Mouse (Mus musculus): Measurements from ENCODE around the gene Apol6.

Gene Apol6

DNA sequence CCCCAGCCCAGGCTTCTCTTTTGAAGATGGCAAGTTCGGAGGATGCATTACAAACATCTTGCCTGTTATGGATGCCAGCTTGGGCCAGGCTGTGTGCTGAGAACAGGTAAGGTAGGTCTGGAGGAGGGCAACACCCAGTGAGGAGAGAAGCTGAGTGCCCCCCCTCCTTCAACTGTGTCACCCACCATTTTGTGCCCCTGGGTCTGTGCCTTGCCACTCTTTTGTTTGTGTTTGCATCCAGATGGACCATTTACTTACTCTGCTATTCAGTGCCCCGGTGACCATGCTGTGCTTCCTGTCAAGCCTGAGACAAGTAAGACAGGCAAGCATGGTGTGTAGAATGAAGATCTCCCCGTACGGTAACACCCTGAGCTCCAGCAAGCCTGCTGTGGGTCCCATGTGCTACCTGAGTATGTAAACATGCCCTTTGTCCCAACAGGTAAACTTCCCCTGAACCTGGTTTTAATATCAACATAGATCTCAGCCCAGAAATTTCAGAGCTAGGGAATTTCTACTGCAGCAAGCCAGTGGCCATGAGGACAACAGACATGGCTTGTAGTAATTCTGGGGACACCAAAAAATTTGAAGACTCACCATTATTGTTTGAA is 28.1 kb downstream of the Apol6 start:
- 52% methylated on average over 4 of the region's 4 CpGs for WGBS

DNA sequence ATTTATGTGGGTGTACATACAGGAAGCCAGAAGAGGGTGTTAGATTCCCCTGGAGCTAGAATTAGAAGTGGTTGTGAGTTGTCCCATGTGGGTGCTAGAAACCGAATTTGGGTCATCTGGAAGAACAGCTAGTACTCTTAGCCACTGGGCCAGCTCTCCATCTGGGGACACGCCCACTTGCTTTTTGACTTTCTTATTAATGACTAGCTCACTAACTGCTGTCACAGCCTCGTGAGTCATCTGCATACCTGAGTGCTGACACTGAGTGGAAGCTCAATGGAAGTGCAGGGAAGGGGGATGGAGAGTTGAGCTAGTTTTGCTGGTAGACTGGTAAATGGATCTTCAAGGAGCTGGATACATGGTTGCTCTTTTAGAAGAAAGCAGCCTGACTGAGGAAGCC is 32.0 kb downstream of the Apol6 start:
- WGBS, result 61% methylated on average over 3 of the region's 3 CpGs

DNA sequence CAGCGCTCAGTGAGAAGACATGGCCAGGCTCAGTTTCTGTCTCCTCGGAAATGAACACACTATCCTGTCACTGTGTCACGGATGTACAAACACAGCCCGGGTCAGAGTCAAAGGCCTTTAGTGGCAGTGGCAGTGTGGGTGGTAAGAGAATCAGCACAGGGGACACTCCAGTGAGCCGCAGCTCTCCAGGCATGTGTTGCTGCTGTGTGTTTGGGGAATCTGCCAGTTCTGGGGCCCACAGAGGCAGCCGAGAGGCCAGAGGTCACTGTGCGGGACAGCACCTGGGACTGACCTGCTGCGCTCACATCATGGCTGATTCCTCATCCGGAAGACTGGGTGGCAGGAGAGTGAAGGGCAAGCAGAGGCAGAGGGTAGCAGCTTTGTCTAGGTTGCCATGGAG is 33.4 kb downstream of the Apol6 start:
- WGBS, result 79% methylated on average over 9 of the region's 9 CpGs

DNA sequence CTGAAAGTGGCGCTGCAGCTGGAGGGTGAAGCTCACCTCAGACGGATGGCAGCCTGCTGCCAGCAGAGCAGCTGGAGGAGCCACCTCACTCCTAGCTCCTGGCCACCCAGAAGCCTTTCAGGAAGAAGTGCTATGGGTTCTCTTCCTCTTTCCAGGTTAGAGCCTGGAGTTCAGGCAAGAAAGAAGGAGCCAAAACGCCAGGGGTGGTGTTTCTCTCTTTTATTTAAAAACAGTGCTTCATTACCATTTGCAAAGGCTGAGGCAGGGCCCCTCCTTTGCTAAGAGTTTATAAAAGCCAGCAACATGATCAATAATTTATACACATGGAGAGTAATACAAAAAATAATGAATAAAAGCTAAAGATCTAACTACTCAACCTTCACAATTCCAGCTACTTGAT is 34.3 kb downstream of the Apol6 start:
- 59% methylated on average over 3 of the region's 3 CpGs for WGBS

DNA sequence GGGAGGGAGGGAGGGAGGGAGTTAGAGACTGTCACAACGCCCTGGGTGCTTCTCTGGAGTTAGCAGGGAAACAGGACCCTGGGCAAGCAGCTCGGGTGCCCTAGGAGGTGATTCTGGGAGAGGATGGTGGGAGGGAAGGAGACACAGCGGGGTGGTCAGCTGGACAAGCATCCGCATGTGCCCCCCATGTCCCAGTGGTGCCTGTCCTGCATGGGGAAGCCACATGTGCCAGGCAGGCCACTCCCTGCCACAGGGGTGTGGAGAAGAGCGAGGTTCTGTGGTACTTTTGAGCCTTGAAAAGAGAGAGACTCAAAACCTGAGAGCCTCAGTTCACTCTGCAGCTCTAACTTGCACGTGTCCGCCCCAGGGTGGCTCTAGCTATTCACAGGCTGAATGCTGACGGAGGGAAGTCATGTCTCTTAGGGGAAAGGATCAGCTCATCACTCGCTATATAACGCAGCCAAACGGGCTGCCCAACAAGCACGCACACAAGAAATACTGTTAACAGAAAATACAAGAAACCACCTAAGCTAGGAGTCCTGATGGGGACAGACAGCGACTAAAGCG is 34.8 kb downstream of the Apol6 start:
- WGBS, result 54% methylated on average over 14 of the region's 14 CpGs

DNA sequence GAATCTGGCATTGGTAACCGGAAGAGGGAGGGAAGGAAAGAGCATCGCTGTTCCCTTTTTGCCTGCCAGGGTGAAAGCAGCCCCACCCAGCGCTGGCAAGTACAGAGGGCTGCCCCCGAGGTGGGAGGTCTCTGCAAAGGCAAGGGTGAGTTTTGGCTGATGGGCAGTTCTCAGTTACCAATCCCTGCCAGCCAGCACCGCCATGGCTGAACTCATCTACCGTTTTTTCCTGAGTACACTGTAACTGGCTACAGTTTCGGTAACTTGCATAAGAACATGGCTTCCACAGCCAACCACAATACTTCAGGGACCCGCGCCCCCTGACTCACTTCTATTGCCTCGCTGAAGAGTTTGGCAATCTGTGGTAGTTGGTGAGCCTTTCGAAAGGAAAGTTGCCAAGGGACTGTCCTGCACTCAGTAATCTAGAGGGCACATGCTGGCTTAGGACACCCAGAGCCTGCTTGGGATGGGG is 35.4 kb downstream of the Apol6 start:
- 44% methylated on average over 11 of the region's 11 CpGs for WGBS

DNA sequence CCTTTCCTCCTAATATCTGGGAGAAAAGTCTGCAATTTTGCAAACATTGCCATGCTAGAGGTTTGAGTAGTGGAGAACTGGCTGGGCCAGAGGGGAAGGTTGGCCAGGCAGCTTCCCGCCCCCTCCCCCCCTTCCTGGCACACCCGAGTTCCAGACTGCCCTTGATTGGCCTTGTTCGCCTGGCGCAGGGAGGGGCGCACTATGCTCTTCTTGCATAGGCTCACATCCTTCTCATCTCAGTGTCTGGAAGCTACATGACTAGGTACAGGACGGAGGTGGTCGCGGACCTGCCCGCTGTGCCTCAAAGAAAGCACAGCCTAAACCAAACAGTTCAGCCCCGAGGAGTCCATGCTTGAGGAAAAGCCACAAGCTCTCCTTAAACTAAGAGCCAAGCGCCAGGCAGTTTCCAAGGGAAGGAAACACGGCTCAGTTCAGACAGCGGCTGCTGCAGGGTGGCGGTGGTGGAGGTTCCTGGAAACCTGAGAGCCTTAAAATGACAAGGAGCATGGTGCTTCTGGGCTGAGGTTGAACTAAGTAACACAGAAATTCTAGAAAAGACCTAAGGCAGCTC is 36.2 kb downstream of the Apol6 start:
- 56% methylated on average over 14 of the region's 14 CpGs for WGBS

DNA sequence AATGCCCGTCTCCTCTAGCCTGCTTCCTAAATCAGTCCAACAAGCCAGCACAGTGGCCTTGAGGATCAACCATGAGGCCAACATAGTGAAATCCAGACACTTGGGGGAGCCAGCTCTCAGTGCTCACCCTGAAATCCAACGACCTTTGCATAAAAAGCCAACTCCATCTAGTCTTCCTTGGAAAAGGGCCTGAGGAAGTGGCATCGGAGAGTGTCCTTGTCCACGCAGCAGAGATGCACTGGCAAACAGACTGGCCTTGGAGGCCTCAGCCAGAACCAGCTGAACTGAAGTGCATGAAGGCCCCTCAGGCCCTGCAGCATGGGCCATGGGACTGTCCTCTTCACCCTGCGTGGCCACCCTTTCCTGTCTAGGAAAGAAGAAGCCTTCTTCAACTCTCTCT is 36.9 kb downstream of the Apol6 start:
- WGBS, result 70% methylated on average over 5 of the region's 5 CpGs

DNA sequence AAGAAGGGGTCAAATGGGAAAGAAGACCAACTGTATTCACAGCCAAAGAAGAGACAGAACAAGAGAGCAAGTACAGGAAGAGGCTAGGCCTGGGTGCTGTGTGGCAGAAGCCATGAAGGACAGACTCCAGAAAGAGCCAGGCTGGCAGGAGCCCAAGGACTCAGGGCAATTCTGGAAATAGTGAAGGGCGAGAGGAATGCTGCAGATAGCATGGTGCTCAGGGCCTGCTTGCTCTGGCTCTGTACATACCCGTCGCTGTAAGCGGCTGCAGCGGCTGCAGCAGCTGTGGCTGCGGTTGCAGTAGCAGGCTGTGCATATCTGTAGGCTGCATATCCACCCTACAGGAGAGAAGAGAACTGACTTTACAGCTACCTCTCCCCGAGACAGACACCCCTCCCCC is 41.3 kb downstream of the Apol6 start:
- 76% methylated on average over 7 of the region's 7 CpGs for WGBS

DNA sequence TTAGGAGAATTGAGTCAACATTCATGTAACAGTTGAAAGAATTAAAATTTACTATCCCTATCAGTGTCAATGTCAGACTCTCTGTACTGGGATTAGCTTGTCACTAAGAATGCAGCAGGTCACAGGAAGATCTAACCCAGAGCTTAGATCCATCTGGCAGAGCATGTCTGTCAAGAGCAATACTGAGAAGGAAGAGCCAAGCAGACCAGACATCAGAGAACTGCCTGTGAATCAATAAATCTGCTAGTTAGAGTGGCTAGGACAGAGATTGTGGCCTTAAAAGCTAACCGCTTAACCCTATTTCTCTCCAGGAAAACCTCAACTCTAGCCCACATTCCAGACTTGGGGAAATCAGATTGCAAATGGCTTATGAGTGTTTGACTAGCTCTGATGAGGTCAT is 42.0 kb downstream of the Apol6 start:
- WGBS, result 100% methylated on average over 1 of the region's 1 CpGs

DNA sequence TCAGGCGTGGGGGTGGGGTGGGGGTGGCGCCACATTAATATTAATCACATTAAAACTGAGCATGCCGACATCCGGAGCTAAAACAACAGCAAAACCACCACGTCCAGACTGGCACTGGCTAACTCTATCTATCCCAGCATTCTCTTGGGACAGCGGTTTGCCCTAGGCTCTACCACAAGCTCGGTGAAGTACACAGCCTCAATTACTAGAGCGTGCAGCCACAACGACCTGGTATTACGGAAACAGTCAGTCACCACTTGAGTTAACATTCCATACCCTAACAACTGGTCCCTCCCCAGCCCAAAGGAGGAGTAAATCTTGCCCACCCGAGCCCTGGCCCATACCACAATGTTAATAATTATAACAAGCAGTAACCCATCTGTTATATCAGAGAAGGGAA is 44.7 kb downstream of the Apol6 start:
- WGBS, result 70% methylated on average over 11 of the region's 11 CpGs

DNA sequence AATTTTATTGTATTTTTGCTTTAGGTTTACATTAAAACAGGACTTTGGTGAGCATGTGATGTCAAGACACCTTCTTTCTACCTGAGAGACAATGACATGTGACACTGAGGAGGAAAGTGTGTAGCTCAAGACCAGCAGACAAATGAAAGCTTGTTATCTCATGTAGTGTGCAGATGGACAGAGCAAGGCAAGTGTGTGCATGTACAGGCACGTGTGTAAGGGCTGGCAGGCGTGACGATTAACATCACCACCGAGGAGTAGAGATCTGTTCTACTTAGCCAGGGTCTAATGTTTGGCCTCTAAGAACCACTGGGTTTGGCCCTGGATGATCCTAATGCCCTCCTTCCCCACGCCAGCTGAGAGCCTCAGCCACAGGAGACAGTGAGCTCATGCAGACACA is 46.0 kb downstream of the Apol6 start:
- 74% methylated on average over 5 of the region's 5 CpGs for WGBS

DNA sequence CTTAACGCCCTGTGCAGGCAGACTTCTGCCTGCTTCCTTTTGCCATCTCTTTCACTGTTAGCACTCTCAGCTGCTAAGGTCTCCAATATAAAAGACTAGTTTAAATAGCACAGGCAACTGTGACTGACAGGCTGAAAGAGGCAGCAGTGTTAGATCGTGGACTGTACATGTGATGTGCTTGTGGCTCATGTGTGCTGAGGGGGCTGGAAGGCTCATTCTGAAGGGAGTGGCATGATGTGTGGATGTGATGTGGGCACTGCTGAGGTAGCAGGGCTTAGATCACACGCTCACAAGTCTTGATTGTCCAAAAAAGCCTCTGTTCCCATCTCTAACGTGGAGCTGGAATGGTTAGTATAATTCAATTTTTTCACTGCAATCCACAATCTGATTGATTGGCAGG is 46.9 kb downstream of the Apol6 start:
- WGBS, result 43% methylated on average over 4 of the region's 4 CpGs

DNA sequence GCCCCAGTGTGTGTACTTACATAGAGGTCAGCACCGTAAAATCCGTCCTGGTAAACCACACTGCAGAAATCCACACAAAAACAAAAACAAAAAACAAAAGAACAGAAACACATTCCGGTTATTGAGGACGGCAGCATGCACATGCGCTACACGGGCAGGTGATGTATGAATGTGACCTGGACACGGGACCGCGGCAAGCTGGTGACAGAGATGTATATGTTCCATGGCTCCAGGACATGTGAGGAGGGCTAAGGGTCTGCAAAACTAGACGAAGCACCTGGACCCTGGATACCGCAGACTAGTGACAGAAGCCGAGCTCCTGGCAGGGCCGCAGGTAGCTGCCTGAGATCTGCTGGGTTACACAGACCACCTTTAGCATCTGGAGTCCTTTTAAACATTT is 49.9 kb downstream of the Apol6 start:
- WGBS, result 94% methylated on average over 13 of the region's 13 CpGs

DNA sequence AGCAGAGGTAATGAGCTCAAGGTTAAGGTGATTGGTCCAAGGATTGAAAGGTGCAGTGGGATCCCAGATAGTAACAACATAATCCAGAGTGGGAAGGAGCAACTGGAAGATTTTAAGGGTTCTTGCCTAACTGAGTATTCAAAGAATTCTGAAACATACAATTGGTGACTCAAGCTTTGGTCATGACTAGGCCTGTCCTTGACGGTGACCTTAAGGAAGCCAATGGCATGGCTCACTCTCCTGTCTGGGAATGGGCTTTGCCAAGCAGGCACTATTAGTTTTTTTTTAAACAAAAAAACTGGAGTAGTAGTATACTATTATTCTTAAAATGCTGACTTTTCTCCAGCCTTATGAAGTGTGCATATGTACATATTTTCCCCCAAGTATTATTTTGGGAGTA is 50.7 kb downstream of the Apol6 start:
- 89% methylated on average over 1 of the region's 1 CpGs for WGBS

DNA sequence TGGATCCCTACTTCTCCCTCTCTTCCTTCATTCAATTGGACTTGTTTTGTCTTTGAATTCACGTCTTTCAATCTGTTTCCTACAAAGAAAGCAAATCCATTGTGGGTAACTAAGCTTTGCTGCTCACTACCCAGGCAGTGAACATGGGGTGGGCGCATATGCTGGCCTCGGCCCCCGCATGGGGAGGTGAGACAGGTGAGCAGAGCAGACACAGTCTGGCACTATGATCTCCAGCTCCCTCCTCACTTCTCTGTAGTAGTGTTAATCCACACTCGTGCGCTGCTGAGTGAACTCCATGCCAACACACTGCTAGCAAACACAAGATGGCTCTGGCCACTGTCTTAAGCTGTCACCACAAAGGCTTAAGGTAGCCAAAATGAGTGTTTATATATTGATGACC is 52.8 kb downstream of the Apol6 start:
- WGBS, result 66% methylated on average over 6 of the region's 6 CpGs

DNA sequence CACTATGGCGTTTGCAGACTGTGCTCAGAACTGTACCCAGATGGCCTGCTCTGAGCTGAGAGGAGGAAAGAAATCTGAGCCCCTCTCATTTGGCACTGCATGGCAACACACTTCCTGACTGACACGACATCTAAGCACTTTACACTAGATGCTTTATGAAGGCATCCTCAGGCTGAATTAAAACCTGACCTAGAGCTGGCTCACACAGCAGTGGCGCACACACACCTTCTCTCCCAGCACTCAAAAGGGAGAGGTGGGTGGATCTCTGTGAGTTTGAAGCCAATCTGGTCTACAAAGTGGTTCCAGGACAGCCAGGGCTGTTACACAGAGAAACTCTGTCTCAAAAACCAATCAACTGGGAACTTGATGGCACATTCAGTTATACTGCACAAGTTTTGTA is 55.2 kb downstream of the Apol6 start:
- WGBS, result 30% methylated on average over 3 of the region's 3 CpGs

DNA sequence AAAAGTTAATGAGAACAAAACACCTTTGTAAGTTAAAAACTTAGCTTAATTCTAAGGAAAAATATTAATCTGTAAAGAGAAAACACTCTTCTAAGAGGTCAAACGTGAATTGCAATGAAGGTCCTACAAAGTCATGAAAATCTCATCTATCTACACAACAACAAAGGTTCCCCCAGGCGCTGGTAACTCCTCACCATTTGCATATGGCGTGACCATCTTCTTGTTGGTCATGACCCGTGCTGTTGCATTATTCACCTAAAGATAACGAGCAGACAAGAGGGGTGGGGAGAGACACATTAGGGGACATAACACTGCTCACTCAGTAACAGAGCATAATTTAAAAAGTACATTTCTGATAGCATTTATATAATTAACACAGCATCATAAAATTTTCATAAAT is 58.2 kb downstream of the Apol6 start:
- WGBS, result 78% methylated on average over 5 of the region's 5 CpGs

DNA sequence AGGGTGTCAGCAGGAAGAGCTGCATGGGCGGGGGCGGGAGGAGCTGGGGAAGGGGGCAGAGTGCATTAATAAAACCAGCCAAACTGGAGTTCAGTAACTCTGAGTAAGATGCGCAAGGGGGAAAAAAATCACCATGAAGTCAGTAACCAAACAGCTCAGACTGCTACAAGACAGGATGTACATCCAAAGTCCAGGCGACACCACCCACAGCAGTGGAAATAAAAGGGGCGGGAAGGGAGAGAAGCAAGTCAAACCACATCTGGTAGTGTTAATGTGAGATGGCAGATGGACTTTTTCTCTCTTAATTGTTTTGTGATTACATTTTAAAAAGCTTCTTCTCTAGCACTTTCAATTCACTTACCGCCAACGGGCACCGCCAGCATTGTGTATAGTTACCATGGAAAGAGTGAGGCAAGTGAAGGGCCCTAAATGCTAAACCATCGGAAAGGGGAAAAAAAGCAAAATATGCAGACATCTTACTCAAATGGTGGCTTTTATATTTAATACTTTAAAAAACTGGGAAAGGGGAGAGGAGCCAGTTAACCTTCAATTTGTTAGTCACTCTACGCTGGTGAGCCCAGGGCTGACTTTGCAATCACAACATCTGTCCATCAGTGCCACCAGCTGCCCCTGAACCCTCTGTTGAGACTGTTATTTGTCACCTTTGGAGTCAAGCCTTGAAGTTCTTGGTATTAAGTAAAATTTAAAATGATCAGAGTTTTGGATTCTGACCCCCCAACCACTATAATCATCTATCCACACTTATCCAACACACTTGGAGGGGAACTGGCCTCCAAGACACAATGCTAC is 60.0 kb downstream of the Apol6 start:
- whole genome bisulfite sequencing, result 53% methylated on average over 10 of the region's 10 CpGs

DNA sequence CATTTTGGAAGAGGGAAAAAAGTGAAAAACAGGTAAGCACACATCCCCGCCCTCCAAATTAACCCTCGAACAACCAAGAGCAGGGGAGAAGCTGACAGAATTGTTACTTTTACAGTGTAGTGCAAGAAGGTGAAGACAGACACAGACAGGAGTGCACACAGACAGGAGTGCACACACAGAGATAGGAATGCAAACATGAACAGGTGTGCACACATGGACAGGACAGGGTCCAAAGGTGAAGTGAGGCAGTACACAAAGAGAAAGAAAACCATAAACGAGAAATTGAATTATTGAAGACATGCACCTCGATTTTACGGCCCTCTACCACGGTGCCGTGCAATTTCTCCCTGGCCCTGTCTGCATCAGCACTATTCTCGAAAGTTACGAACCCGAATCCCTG is 60.7 kb downstream of the Apol6 start:
- 82% methylated on average over 10 of the region's 10 CpGs for WGBS

Data from cerebral cortex, adult 2 months (tissue).